Mouse (Mus musculus): ENCODE measurements around the gene 1700025F22Rik. TPM values are rescaled to one million over a fixed set of nuclear protein-coding genes. Genes with fewer than 3 reads are reported as not detected.
A peak's percentile ranks its signal among the peaks of the same experiment; 100 is the strongest.
"Not testable (repeated sequence)": the region's sequence is repeated elsewhere in the genome, so short reads cannot be mapped to it uniquely, and the experiment has no call there.

The 1700025F22Rik gene
- polyA plus RNA-seq, 1 experiment from 2014 or later = not detected

GRCm38 (mm10) chr19:11129702-11130101, 35.4 kb downstream of the 1700025F22Rik start:
- Histone ChIP-seq H3K4me1 (ENCODE audit: control insufficient read depth, insufficient read depth, low read length) (no peaks in the 10 kb centered on the region), H3K27me3 (replicated peaks; ENCODE audit: control insufficient read depth, insufficient read depth, low read length) (no peaks in the 10 kb centered on the region), H3K9ac (ENCODE audit: low read length) (no peak overlapping the region), H3K36me3 (ENCODE audit: control insufficient read depth, insufficient read depth, low read length) (no peaks in the 10 kb centered on the region), H3K27ac (ENCODE audit: low read depth, low read length) (no peak overlapping the region), H3K4me3 (ENCODE audit: low read depth, low read length) (no peak overlapping the region), H3K9me3 (replicated peaks; ENCODE audit: control insufficient read depth, low read length) (peaks cover 7% of the 10 kb centered on the region; the same call in 1 of the 2 replicates), H3K4me2 (ENCODE audit: low read length) (no peak overlapping the region)
- WGBS = 83% methylated on average over 1 of the region's 1 CpGs
- DNase-seq (ENCODE audit: low spot score) (no peak), ATAC-seq (no peak)

- not testable (repeated sequence) for H3K9me3 ChIP-seq (replicated peaks; ENCODE audit: control insufficient read depth, low read length); DNase-seq (ENCODE audit: low spot score); H3K36me3 ChIP-seq (ENCODE audit: control insufficient read depth, insufficient read depth, low read length); H3K27me3 ChIP-seq (replicated peaks; ENCODE audit: control insufficient read depth, insufficient read depth, low read length); H3K4me1 ChIP-seq (ENCODE audit: control insufficient read depth, insufficient read depth, low read length); H3K27ac ChIP-seq (ENCODE audit: low read depth, low read length)
- Histone ChIP-seq H3K9ac (ENCODE audit: low read length) (0 out of 2 replicates have a peak overlapping the region, but pooled peaks have one; percentile 17), H3K4me3 (ENCODE audit: low read depth, low read length) (peak overlapping the region; percentile 33), H3K4me2 (ENCODE audit: low read length) (peak overlapping the region; percentile 43)
- WGBS = 3% methylated on average over 5 of the region's 38 CpGs
- peak; percentile 99 for ATAC-seq
Measured at GRCm38 (mm10) chr19:11121016-11121420, 44.1 kb downstream of the 1700025F22Rik start.

GRCm38 (mm10) chr19:11119338-11119737, 45.8 kb downstream of the 1700025F22Rik start:
- 84% methylated on average over 2 of the region's 2 CpGs for WGBS
- H3K36me3 ChIP-seq (ENCODE audit: control insufficient read depth, insufficient read depth, low read length) = no peaks in the 10 kb centered on the region
- no peaks in the 10 kb centered on the region for H3K27me3 ChIP-seq (replicated peaks; ENCODE audit: control insufficient read depth, insufficient read depth, low read length)
- H3K27ac ChIP-seq (ENCODE audit: low read depth, low read length) = no peak overlapping the region
- no peaks in the 10 kb centered on the region for H3K4me1 ChIP-seq (ENCODE audit: control insufficient read depth, insufficient read depth, low read length)
- no peak for DNase-seq (ENCODE audit: low spot score)
- no peak for ATAC-seq
- H3K9ac ChIP-seq (ENCODE audit: low read length) = no peak overlapping the region
- no peaks in the 10 kb centered on the region for H3K9me3 ChIP-seq (replicated peaks; ENCODE audit: control insufficient read depth, low read length)
- no peak overlapping the region for H3K4me3 ChIP-seq (ENCODE audit: low read depth, low read length)
- no peak overlapping the region for H3K4me2 ChIP-seq (ENCODE audit: low read length)

- no peaks in the 10 kb centered on the region for H3K4me1 ChIP-seq (ENCODE audit: control insufficient read depth, insufficient read depth, low read length)
- no peak for DNase-seq (ENCODE audit: low spot score)
- H3K27ac ChIP-seq (ENCODE audit: low read depth, low read length) = no peak overlapping the region
- H3K9me3 ChIP-seq (replicated peaks; ENCODE audit: control insufficient read depth, low read length) = no peaks in the 10 kb centered on the region
- no peak overlapping the region for H3K4me3 ChIP-seq (ENCODE audit: low read depth, low read length)
- no peaks in the 10 kb centered on the region for H3K27me3 ChIP-seq (replicated peaks; ENCODE audit: control insufficient read depth, insufficient read depth, low read length)
- no peak overlapping the region for H3K9ac ChIP-seq (ENCODE audit: low read length)
- 91% methylated on average over 3 of the region's 3 CpGs for WGBS
- no peaks in the 10 kb centered on the region for H3K36me3 ChIP-seq (ENCODE audit: control insufficient read depth, insufficient read depth, low read length)
- ATAC-seq = no peak
- no peak overlapping the region for H3K4me2 ChIP-seq (ENCODE audit: low read length)
Measured at GRCm38 (mm10) chr19:11107746-11108145, 57.4 kb downstream of the 1700025F22Rik start.

- no peak overlapping the region for H3K4me3 ChIP-seq (ENCODE audit: low read depth, low read length)
- no peaks in the 10 kb centered on the region for H3K4me1 ChIP-seq (ENCODE audit: control insufficient read depth, insufficient read depth, low read length)
- WGBS = 85% methylated on average over 1 of the region's 1 CpGs
- no peak overlapping the region for H3K9ac ChIP-seq (ENCODE audit: low read length)
- DNase-seq (ENCODE audit: low spot score) = no peak
- H3K27me3 ChIP-seq (replicated peaks; ENCODE audit: control insufficient read depth, insufficient read depth, low read length) = no peaks in the 10 kb centered on the region
- no peak overlapping the region for H3K27ac ChIP-seq (ENCODE audit: low read depth, low read length)
- no peak for ATAC-seq
- no peaks in the 10 kb centered on the region for H3K9me3 ChIP-seq (replicated peaks; ENCODE audit: control insufficient read depth, low read length)
- no peaks in the 10 kb centered on the region for H3K36me3 ChIP-seq (ENCODE audit: control insufficient read depth, insufficient read depth, low read length)
- no peak overlapping the region for H3K4me2 ChIP-seq (ENCODE audit: low read length)
Measured at GRCm38 (mm10) chr19:11101880-11102279, 63.2 kb downstream of the 1700025F22Rik start.

- ATAC-seq = no peak
- WGBS = 82% methylated on average over 3 of the region's 3 CpGs
- H3K4me3 ChIP-seq (ENCODE audit: low read depth, low read length) = no peak overlapping the region
- H3K9me3 ChIP-seq (replicated peaks; ENCODE audit: control insufficient read depth, low read length) = no peaks in the 10 kb centered on the region
- H3K36me3 ChIP-seq (ENCODE audit: control insufficient read depth, insufficient read depth, low read length) = no peaks in the 10 kb centered on the region
- no peaks in the 10 kb centered on the region for H3K4me1 ChIP-seq (ENCODE audit: control insufficient read depth, insufficient read depth, low read length)
- H3K27ac ChIP-seq (ENCODE audit: low read depth, low read length) = no peak overlapping the region
- peaks cover 3% of the 10 kb centered on the region for H3K27me3 ChIP-seq (replicated peaks; ENCODE audit: control insufficient read depth, insufficient read depth, low read length)
- no peak overlapping the region for H3K4me2 ChIP-seq (ENCODE audit: low read length)
- no peak for DNase-seq (ENCODE audit: low spot score)
- no peak overlapping the region for H3K9ac ChIP-seq (ENCODE audit: low read length)
Measured at GRCm38 (mm10) chr19:11098401-11098800, 66.7 kb downstream of the 1700025F22Rik start.

- H3K27ac ChIP-seq (ENCODE audit: low read depth, low read length); ATAC-seq; H3K9ac ChIP-seq (ENCODE audit: low read length): not testable (repeated sequence)
Measured at GRCm38 (mm10) chr19:11092131-11092530, 73.0 kb downstream of the 1700025F22Rik start.

More at GRCm38 (mm10) chr19:11092131-11092530, 73.0 kb downstream of the 1700025F22Rik start:
- Histone ChIP-seq H3K4me2 (ENCODE audit: low read length) (peak overlapping the region; percentile 47), H3K4me3 (ENCODE audit: low read depth, low read length) (peak overlapping the region; percentile 23)
- 5% methylated on average over 49 of the region's 50 CpGs for WGBS
- H3K36me3 ChIP-seq (ENCODE audit: control insufficient read depth, insufficient read depth, low read length); H3K4me1 ChIP-seq (ENCODE audit: control insufficient read depth, insufficient read depth, low read length); DNase-seq (ENCODE audit: low spot score); H3K27me3 ChIP-seq (replicated peaks; ENCODE audit: control insufficient read depth, insufficient read depth, low read length); H3K9me3 ChIP-seq (replicated peaks; ENCODE audit: control insufficient read depth, low read length): not testable (repeated sequence)

Other genes starting within 250 kb of the 1700025F22Rik start
- 0.99 TPM in 1 of 2 replicates, not detected in the other for gene Zp1, start 244.7 kb downstream of the 1700025F22Rik start, polyA plus RNA-seq (2014; fragmentation: Nextera tagmentation; extraction: Ambion mirVana)
- 0.16 and 0.18 TPM in 2 replicates for gene Ptgdr2, start 228.2 kb downstream of the 1700025F22Rik start, polyA plus RNA-seq (2014; fragmentation: Nextera tagmentation; extraction: Ambion mirVana)
- gene Ccdc86, start 216.1 kb downstream of the 1700025F22Rik start, polyA plus RNA-seq (2014; fragmentation: Nextera tagmentation; extraction: Ambion mirVana) = 12.1 and 15.0 TPM in 2 replicates
- gene Ms4a10, start 190.7 kb downstream of the 1700025F22Rik start, polyA plus RNA-seq (2014; fragmentation: Nextera tagmentation; extraction: Ambion mirVana) = not detected in 2 replicates
- 0.25 TPM in 1 of 2 replicates, not detected in the other for gene Ms4a15, start 172.1 kb downstream of the 1700025F22Rik start, polyA plus RNA-seq (2014; fragmentation: Nextera tagmentation; extraction: Ambion mirVana)
- not detected in 2 replicates for gene Ms4a18, start 147.3 kb downstream of the 1700025F22Rik start, polyA plus RNA-seq (2014; fragmentation: Nextera tagmentation; extraction: Ambion mirVana)
- not detected in 2 replicates for gene Ms4a8a, start 84.2 kb downstream of the 1700025F22Rik start, polyA plus RNA-seq (2014; fragmentation: Nextera tagmentation; extraction: Ambion mirVana)
- gene 1700017D01Rik, start 34.4 kb downstream of the 1700025F22Rik start, polyA plus RNA-seq (2014; fragmentation: Nextera tagmentation; extraction: Ambion mirVana) = not detected in 2 replicates
- not detected in 2 replicates for gene Ms4a13, start 31.4 kb upstream of the 1700025F22Rik start, polyA plus RNA-seq (2014; fragmentation: Nextera tagmentation; extraction: Ambion mirVana)
- not detected in 2 replicates for gene Ms4a12, start 67.1 kb upstream of the 1700025F22Rik start, polyA plus RNA-seq (2014; fragmentation: Nextera tagmentation; extraction: Ambion mirVana)
- gene Ms4a1, start 100.9 kb upstream of the 1700025F22Rik start, polyA plus RNA-seq (2014; fragmentation: Nextera tagmentation; extraction: Ambion mirVana) = not detected in 2 replicates
- not detected in 2 replicates for gene Ms4a5, start 118.6 kb upstream of the 1700025F22Rik start, polyA plus RNA-seq (2014; fragmentation: Nextera tagmentation; extraction: Ambion mirVana)
- gene Ms4a14, start 149.1 kb upstream of the 1700025F22Rik start, polyA plus RNA-seq (2014; fragmentation: Nextera tagmentation; extraction: Ambion mirVana) = not detected in 2 replicates
- 2.4 and 3.1 TPM in 2 replicates for gene Ms4a7, start 170.8 kb upstream of the 1700025F22Rik start, polyA plus RNA-seq (2014; fragmentation: Nextera tagmentation; extraction: Ambion mirVana)
- 0.46 and 0.57 TPM in 2 replicates for gene Ms4a4a, start 210.2 kb upstream of the 1700025F22Rik start, polyA plus RNA-seq (2014; fragmentation: Nextera tagmentation; extraction: Ambion mirVana)
- gene Ms4a4c, start 239.4 kb upstream of the 1700025F22Rik start, polyA plus RNA-seq (2014; fragmentation: Nextera tagmentation; extraction: Ambion mirVana) = not detected in 2 replicates

Data from forebrain, embryonic 14.5 days (tissue).